Mouse (Mus musculus): ENCODE results near the gene Fam185a.

The Fam185a gene

GRCm38 (mm10) chr5:21493294-21493999 is 68.7 kb downstream of the Fam185a start:
- no peak for DNase-seq (ENCODE audit: low spot score in 2 of 2)

- no peak for DNase-seq (ENCODE audit: low spot score in 2 of 2)
Observed at GRCm38 (mm10) chr5:21494781-21495180, 70.0 kb downstream of the Fam185a start.

GRCm38 (mm10) chr5:21496321-21496720 is 71.6 kb downstream of the Fam185a start:
- no peak for DNase-seq (ENCODE audit: low spot score in 2 of 2)

GRCm38 (mm10) chr5:21496881-21497280 is 72.1 kb downstream of the Fam185a start:
- no peak for DNase-seq (ENCODE audit: low spot score in 2 of 2)

GRCm38 (mm10) chr5:21498490-21498889 is 73.7 kb downstream of the Fam185a start:
- DNase-seq (ENCODE audit: low spot score in 2 of 2) = no peak

GRCm38 (mm10) chr5:21498925-21499324 is 74.2 kb downstream of the Fam185a start:
- no peak for DNase-seq (ENCODE audit: low spot score in 2 of 2)

GRCm38 (mm10) chr5:21500133-21500532 is 75.4 kb downstream of the Fam185a start:
- DNase-seq (ENCODE audit: low spot score in 2 of 2) = no peak

GRCm38 (mm10) chr5:21500941-21501340 is 76.2 kb downstream of the Fam185a start:
- DNase-seq (ENCODE audit: low spot score in 2 of 2) = no peak

- no peak for DNase-seq (ENCODE audit: low spot score in 2 of 2)
Observed at GRCm38 (mm10) chr5:21502936-21503610, 78.3 kb downstream of the Fam185a start.

- no peak for DNase-seq (ENCODE audit: low spot score in 2 of 2)
Observed at GRCm38 (mm10) chr5:21505159-21505558, 80.4 kb downstream of the Fam185a start.

GRCm38 (mm10) chr5:21506887-21507286 is 82.1 kb downstream of the Fam185a start:
- no peak for DNase-seq (ENCODE audit: low spot score in 2 of 2)

- DNase-seq (ENCODE audit: low spot score in 2 of 2) = no peak
Observed at GRCm38 (mm10) chr5:21509801-21510200, 85.0 kb downstream of the Fam185a start.

- DNase-seq (ENCODE audit: low spot score in 2 of 2) = no peak
Observed at GRCm38 (mm10) chr5:21513363-21513762, 88.6 kb downstream of the Fam185a start.

GRCm38 (mm10) chr5:21517562-21517961 is 92.8 kb downstream of the Fam185a start:
- DNase-seq (ENCODE audit: low spot score in 2 of 2) = no peak

- DNase-seq (ENCODE audit: low spot score in 2 of 2) = no peak
Observed at GRCm38 (mm10) chr5:21518207-21518606, 93.4 kb downstream of the Fam185a start.

GRCm38 (mm10) chr5:21519166-21519565 is 94.4 kb downstream of the Fam185a start:
- DNase-seq (ENCODE audit: low spot score in 2 of 2) = no peak

GRCm38 (mm10) chr5:21526835-21527485 is 102.2 kb downstream of the Fam185a start:
- no peak for DNase-seq (ENCODE audit: low spot score in 2 of 2)

GRCm38 (mm10) chr5:21527488-21527911 is 102.7 kb downstream of the Fam185a start:
- no peak for DNase-seq (ENCODE audit: low spot score in 2 of 2)

- no peak for DNase-seq (ENCODE audit: low spot score in 2 of 2)
Observed at GRCm38 (mm10) chr5:21528068-21528842, 103.5 kb downstream of the Fam185a start.

GRCm38 (mm10) chr5:21529110-21529720 is 104.5 kb downstream of the Fam185a start:
- no peak for DNase-seq (ENCODE audit: low spot score in 2 of 2)
